Mouse (Mus musculus): ENCODE measurements around the gene Stat2. TPM values are rescaled to one million over a fixed set of nuclear protein-coding genes. Genes with fewer than 3 reads are reported as not detected.

Gene Stat2
- total and polyA plus RNA-seq, 3 experiments: 10.0 to 23.3 (median 15.0) TPM

- no peak overlapping the region for H3K4me3 ChIP-seq (ENCODE audit: low read depth, low read length)
- H3K9me3 ChIP-seq (replicated peaks): no peaks in the 10 kb centered on the region
- no peaks in the 10 kb centered on the region for H3K27me3 ChIP-seq (ENCODE audit: insufficient read depth, low read length)
- H3K36me3 ChIP-seq (replicated peaks): peaks cover 15% of the 10 kb centered on the region
- peaks cover 60% of the 10 kb centered on the region for H3K4me1 ChIP-seq (ENCODE audit: insufficient read depth, low read depth, low read length)
- DNase-seq (ENCODE audit: low spot score): no peak
- ATAC-seq (ENCODE audit: extremely low read depth, insufficient number of reproducible peaks, low FRiP score, poor library complexity, severe bottlenecking): no peak
- TF ChIP-seq GATA2 (IDR thresholded peaks at IDR 0.05; ENCODE audit: borderline replicate concordance, low read depth, low read length) (no peak), GATA1 (IDR thresholded peaks at IDR 0.05; ENCODE audit: borderline replicate concordance, low read length) (no peak), CTCF (IDR thresholded peaks at IDR 0.05; ENCODE audit: low read depth, low read length) (peak; percentile 84), TAL1 (conservative IDR thresholded peaks at IDR 0.05; ENCODE audit: low read depth, low read length) (no peak), POLR2AphosphoS5 (IDR thresholded peaks at IDR 0.05; ENCODE audit: insufficient replicate concordance, low read depth, low read length) (no peak)
These were observed 65.2 kb downstream of the Stat2 start for GRCm38 (mm10) chr10:128335582-128335981.

- DNase-seq (ENCODE audit: low spot score) (no peak), ATAC-seq (ENCODE audit: extremely low read depth, insufficient number of reproducible peaks, low FRiP score, poor library complexity, severe bottlenecking) (no peak)
- Histone ChIP-seq H3K4me1 (ENCODE audit: insufficient read depth, low read depth, low read length) (peaks cover 64% of the 10 kb centered on the region), H3K9me3 (replicated peaks) (no peaks in the 10 kb centered on the region), H3K4me3 (ENCODE audit: low read depth, low read length) (no peak overlapping the region; the same call in 1 of the 2 replicates), H3K36me3 (replicated peaks) (peaks cover 20% of the 10 kb centered on the region), H3K27me3 (ENCODE audit: insufficient read depth, low read length) (no peaks in the 10 kb centered on the region)
- TF ChIP-seq TAL1 (conservative IDR thresholded peaks at IDR 0.05; ENCODE audit: low read depth, low read length) (no peak), GATA2 (IDR thresholded peaks at IDR 0.05; ENCODE audit: borderline replicate concordance, low read depth, low read length) (no peak), POLR2AphosphoS5 (IDR thresholded peaks at IDR 0.05; ENCODE audit: insufficient replicate concordance, low read depth, low read length) (no peak), GATA1 (IDR thresholded peaks at IDR 0.05; ENCODE audit: borderline replicate concordance, low read length) (no peak), CTCF (IDR thresholded peaks at IDR 0.05; ENCODE audit: low read depth, low read length) (no peak)
These were observed 65.8 kb downstream of the Stat2 start for GRCm38 (mm10) chr10:128336195-128336594.

GRCm38 (mm10) chr10:128336597-128336996, 66.2 kb downstream of the Stat2 start:
- DNase-seq (ENCODE audit: low spot score) (no peak), ATAC-seq (ENCODE audit: extremely low read depth, insufficient number of reproducible peaks, low FRiP score, poor library complexity, severe bottlenecking) (peak; percentile 36)
- peaks cover 24% of the 10 kb centered on the region for H3K36me3 ChIP-seq (replicated peaks)
- H3K9me3 ChIP-seq (replicated peaks): no peaks in the 10 kb centered on the region
- peak; percentile 51 for TF ChIP-seq TAL1 (conservative IDR thresholded peaks at IDR 0.05; ENCODE audit: low read depth, low read length)
- TF ChIP-seq GATA1 (IDR thresholded peaks at IDR 0.05; ENCODE audit: borderline replicate concordance, low read length): no peak
- no peak for TF ChIP-seq POLR2AphosphoS5 (IDR thresholded peaks at IDR 0.05; ENCODE audit: insufficient replicate concordance, low read depth, low read length)
- no peak for TF ChIP-seq GATA2 (IDR thresholded peaks at IDR 0.05; ENCODE audit: borderline replicate concordance, low read depth, low read length)
- no peak for TF ChIP-seq CTCF (IDR thresholded peaks at IDR 0.05; ENCODE audit: low read depth, low read length)
- no peaks in the 10 kb centered on the region for H3K27me3 ChIP-seq (ENCODE audit: insufficient read depth, low read length)
- H3K4me3 ChIP-seq (ENCODE audit: low read depth, low read length): peak overlapping the region; percentile 88; the same call in 1 of the 2 replicates
- peaks cover 68% of the 10 kb centered on the region for H3K4me1 ChIP-seq (ENCODE audit: insufficient read depth, low read depth, low read length)

GRCm38 (mm10) chr10:128337306-128338181, 67.2 kb downstream of the Stat2 start, which contains the start of gene Cs:
Gene Cs, plus strand, starts transcription at chr10:128337734.
- Histone ChIP-seq H3K9me3 (replicated peaks) (no peaks in the 10 kb centered on the region), H3K4me3 (ENCODE audit: low read depth, low read length) (peak within 1 kb of the TSS; percentile 88), H3K4me1 (ENCODE audit: insufficient read depth, low read depth, low read length) (peaks cover 75% of the 10 kb centered on the region), H3K27me3 (ENCODE audit: insufficient read depth, low read length) (no peaks in the 10 kb centered on the region), H3K36me3 (replicated peaks) (peaks cover 29% of the 10 kb centered on the region)
- ATAC-seq (ENCODE audit: extremely low read depth, insufficient number of reproducible peaks, low FRiP score, poor library complexity, severe bottlenecking): peak; percentile 90
- TF ChIP-seq GATA1 (IDR thresholded peaks at IDR 0.05; ENCODE audit: borderline replicate concordance, low read length): no peak
- peak; percentile 84 for DNase-seq (ENCODE audit: low spot score)

GRCm38 (mm10) chr10:128338415-128338814, 68.1 kb downstream of the Stat2 start:
- peak; percentile 52 for DNase-seq (ENCODE audit: low spot score)

GRCm38 (mm10) chr10:128338948-128339347, 68.6 kb downstream of the Stat2 start:
- Histone ChIP-seq H3K27me3 (ENCODE audit: insufficient read depth, low read length) (no peaks in the 10 kb centered on the region), H3K9me3 (replicated peaks) (no peaks in the 10 kb centered on the region), H3K4me3 (ENCODE audit: low read depth, low read length) (peak overlapping the region; percentile 88), H3K4me1 (ENCODE audit: insufficient read depth, low read depth, low read length) (peaks cover 85% of the 10 kb centered on the region), H3K36me3 (replicated peaks) (peaks cover 41% of the 10 kb centered on the region)
- no peak for DNase-seq (ENCODE audit: low spot score)
- no peak for ATAC-seq (ENCODE audit: extremely low read depth, insufficient number of reproducible peaks, low FRiP score, poor library complexity, severe bottlenecking)
- TF ChIP-seq GATA1 (IDR thresholded peaks at IDR 0.05; ENCODE audit: borderline replicate concordance, low read length) (no peak), POLR2AphosphoS5 (IDR thresholded peaks at IDR 0.05; ENCODE audit: insufficient replicate concordance, low read depth, low read length) (no peak), GATA2 (IDR thresholded peaks at IDR 0.05; ENCODE audit: borderline replicate concordance, low read depth, low read length) (no peak), TAL1 (conservative IDR thresholded peaks at IDR 0.05; ENCODE audit: low read depth, low read length) (no peak), CTCF (IDR thresholded peaks at IDR 0.05; ENCODE audit: low read depth, low read length) (no peak)

More at GRCm38 (mm10) chr10:128338415-128338814, 68.1 kb downstream of the Stat2 start:
- Histone ChIP-seq H3K27me3 (ENCODE audit: insufficient read depth, low read length) (no peaks in the 10 kb centered on the region), H3K4me1 (ENCODE audit: insufficient read depth, low read depth, low read length) (peaks cover 82% of the 10 kb centered on the region), H3K9me3 (replicated peaks) (no peaks in the 10 kb centered on the region), H3K4me3 (ENCODE audit: low read depth, low read length) (peak overlapping the region; percentile 88), H3K36me3 (replicated peaks) (peaks cover 37% of the 10 kb centered on the region)
- no peak for TF ChIP-seq CTCF (IDR thresholded peaks at IDR 0.05; ENCODE audit: low read depth, low read length)
- TF ChIP-seq TAL1 (conservative IDR thresholded peaks at IDR 0.05; ENCODE audit: low read depth, low read length): no peak
- TF ChIP-seq GATA1 (IDR thresholded peaks at IDR 0.05; ENCODE audit: borderline replicate concordance, low read length): no peak
- no peak for TF ChIP-seq POLR2AphosphoS5 (IDR thresholded peaks at IDR 0.05; ENCODE audit: insufficient replicate concordance, low read depth, low read length)
- TF ChIP-seq GATA2 (IDR thresholded peaks at IDR 0.05; ENCODE audit: borderline replicate concordance, low read depth, low read length): no peak
- ATAC-seq (ENCODE audit: extremely low read depth, insufficient number of reproducible peaks, low FRiP score, poor library complexity, severe bottlenecking): 0 out of 2 replicates have a peak, but pooled peaks have one; percentile 23
